Mouse (Mus musculus) thymus, postnatal 10 days (tissue): Measurements from ENCODE around the gene Ctsc.

Source experiments
- DNase-seq, 2 experiments: peaks; one replicate each; pipeline ENCODE4 v3.0.0; 2021; ENCODE audit warnings: low spot score in 2 of 2

Ctsc gene

DNA sequence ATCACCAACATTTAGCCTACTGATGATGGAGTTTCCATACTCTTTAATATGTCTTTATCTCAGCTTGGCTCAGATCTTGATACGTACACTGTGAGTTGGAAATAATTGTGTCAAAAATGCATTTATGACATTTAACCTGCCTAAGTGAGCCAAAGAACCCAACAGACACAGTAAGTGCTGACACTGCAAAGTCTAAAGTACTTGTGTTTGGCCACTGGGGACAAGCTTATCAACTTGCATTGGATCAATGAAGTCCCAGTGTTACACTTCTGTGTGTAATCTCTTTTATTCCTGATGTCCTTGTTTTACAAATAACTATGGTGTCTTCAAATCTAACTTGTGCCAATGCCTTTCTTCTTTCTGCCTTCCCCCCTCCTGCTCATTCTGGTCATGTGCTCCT is 18.1 kb downstream of the Ctsc start:
- no peak for DNase-seq

DNA sequence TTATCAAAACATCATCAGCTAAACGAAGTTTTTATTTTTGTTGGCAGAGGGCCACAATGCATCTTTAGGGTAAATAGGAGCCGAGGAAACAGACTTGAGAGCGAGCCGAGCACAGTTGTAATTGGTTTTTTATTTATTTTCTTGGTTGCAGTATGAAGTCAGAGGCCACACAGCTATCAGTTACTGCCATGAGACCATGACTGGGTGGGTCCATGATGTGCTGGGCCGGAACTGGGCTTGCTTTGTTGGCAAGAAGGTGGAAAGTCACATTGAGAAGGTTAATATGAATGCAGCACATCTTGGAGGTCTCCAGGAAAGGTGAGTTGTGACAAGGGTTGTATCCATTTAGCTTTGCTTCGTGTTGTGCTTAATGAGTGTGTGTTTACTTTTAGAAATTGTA is 19.0 kb downstream of the Ctsc start:
- no peak for DNase-seq

GRCm38 (mm10) chr7:88305750-88306149 is 27.9 kb downstream of the Ctsc start:
- DNase-seq = no peak

DNA sequence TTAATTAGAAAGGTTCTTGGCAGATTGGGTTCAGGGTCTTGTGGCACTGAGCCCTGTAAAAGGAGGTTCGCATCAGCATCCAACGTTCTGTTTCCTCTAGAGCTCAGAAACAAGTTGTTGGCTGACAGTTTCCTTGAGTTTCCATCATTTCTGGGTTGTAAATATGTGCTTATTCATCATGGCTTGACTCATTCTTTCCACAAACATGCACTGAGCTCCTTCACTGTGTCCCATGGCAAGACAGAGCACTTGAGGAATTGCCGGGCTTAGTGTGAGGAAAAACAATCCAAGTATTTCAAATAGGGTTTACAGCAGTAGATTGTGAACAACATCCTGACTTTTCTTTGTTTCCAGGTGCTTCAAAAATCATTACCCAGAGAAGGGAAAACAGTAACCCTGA is 28.8 kb downstream of the Ctsc start:
- DNase-seq = no peak

GRCm38 (mm10) chr7:88310398-88311180 is 32.7 kb downstream of the Ctsc start:
- DNase-seq = no peak

GRCm38 (mm10) chr7:88316408-88316807 is 38.5 kb downstream of the Ctsc start:
- DNase-seq = no peak

- no peak for DNase-seq
These were observed 40.6 kb downstream of the Ctsc start for GRCm38 (mm10) chr7:88318474-88318873.

- DNase-seq = no peak
These were observed 41.0 kb downstream of the Ctsc start for GRCm38 (mm10) chr7:88318904-88319303.

- DNase-seq = no peak
These were observed 41.7 kb downstream of the Ctsc start for GRCm38 (mm10) chr7:88319414-88320140.

GRCm38 (mm10) chr7:88320628-88321336 is 42.9 kb downstream of the Ctsc start:
- peak in 1 of 2 experiments; percentile 4 for DNase-seq

DNA sequence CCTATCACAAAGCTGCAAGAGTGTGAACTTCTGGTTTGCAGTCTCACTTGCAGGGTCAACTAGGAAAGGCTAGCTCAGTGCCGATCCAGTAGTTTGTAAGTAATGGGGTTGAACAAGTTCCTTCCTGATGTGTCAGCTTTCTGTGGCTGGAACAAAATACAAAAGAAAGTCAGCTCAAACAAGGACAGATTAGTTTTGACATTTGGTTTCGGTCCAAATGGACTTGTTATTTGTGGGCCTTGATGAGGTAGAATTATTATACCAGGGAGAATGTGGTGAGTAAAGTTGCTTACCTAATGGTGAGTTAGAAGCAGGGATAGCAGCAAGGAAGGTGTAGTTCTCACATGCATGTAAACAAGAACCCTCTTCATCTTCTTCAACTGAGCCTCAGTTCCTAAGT is 44.5 kb downstream of the Ctsc start:
- no peak for DNase-seq

- no peak for DNase-seq
These were observed 49.6 kb downstream of the Ctsc start for GRCm38 (mm10) chr7:88327495-88327894.

GRCm38 (mm10) chr7:88343828-88344227 is 65.9 kb downstream of the Ctsc start:
- peak in 1 of 2 experiments; percentile 5 for DNase-seq

DNA sequence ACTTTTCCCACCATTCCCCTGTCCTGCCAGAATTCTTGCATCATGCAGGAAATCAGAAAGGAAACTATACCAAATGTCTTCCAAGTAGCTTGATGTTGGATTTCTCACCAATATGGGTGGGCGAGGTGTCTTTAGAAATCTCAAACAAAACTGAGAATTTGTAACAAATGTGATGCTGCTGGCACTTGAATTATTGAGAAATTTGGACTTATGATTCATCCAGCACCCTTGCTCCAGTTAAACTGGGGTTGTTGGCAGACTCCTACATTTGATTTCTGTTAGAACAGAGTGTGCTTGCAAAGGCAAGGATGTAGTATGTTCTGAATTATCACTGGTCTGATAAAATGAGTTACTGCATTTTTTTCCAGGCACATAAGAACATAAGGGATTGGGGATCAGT is 68.2 kb downstream of the Ctsc start:
- DNase-seq = no peak

DNA sequence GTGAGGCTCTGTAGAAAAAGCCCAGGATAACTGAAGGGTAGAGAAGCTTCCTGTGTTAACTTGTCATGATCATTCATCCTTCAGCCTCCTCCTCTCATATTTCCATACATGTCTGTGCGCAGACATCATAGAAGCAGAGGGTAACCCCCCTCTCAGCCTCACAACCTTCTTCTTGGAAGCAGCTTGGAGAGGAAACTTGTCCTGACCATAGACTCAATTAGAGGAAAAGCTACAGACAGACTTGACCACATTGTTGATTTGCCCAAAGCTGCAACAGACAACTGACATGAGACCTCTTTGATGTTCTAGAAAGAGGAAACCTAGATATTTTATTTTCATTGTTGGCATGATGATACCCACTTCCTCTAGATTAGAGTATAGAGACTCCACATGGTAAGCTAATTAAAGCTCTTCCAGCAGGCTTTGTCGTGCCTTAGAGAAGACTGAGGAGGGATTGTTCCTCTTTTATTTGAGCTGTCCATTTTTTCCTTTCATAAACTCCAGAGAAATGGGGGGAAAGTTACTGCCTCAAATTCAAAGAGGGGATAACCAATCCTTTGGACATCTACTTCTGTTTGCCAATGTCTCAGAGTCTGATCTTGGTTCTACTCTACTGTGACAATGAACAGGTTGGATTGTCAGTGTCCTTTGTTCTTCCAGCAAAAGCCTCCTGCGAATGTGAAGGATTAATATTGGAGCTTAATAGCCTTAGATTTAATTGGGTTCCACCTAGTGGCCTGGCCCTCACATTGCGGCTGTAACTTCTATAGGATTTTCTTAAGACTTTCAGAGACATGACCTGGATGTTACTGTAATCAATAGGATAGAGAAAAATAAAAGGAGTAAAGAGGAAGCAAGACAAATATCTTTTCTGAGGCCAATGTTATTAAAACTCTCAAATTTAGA is 79.2 kb downstream of the Ctsc start:
- DNase-seq = peak in 1 of 2 experiments; percentile 12

DNA sequence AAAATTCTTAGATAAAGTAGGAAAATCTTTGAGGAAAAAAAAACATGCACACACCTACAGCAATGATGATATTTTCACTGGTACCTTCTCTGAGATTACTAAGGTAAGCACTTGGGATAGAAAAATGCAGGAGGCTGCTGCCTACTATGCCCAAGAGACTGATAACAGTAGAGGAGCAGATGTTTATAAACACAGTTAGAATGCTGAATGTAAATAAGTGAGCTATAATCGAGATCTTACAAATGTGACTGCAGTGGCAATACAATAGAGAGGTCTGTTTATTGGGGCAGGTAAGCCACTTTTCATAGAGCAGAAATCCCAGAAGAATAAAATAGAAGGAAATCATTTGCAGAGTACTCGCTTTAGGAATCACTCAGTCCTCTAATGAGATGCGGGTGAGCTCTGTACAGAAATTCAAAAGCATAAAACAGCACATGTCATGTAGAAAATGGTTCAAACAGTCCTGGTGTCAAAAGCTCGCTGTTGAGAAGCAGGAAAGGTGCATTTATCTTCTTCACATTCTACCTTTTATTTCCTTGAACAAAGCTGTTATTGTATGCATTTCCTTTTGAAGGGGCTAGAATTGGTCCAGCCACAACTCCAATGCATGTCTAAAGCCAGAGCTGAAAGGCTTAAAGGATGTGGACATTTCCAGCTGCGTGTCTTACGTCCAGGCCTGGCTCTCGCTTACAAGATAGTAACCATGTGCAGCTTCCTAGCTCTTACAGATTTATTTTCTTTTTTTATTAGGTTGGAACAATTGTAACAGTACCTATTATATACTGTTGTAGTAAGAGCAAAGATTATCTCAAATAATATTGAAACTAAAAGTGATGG is 80.4 kb downstream of the Ctsc start:
- no peak for DNase-seq
